Mouse (Mus musculus) hindbrain, embryonic 13.5 days (tissue): Measurements from ENCODE around the gene Sytl3. TPM values are rescaled to one million over a fixed set of nuclear protein-coding genes. Genes with fewer than 3 reads are reported as not detected.

Experiments
- ATAC-seq: fragments of 200-750 bp; cut with Nextera tagmentation; 2 replicates; pipeline ENCODE4 v1.8.0; 2017; ENCODE audit warnings: moderate TSS enrichment; ENCODE audit not compliant: low FRiP score
- H3K27ac ChIP-seq: fragments of 300-500 bp; sonication (generic); 2 replicates; pipeline ENCODE4 v1.5.1; 2015; ENCODE audit warnings: inconsistent platforms, mild to moderate bottlenecking, moderate library complexity
- H3K27me3 ChIP-seq: fragments of 300-500 bp; sonication (generic); 2 replicates; pipeline ENCODE4 v1.6.1; 2015; ENCODE audit warnings: mild to moderate bottlenecking, inconsistent platforms
- H3K36me3 ChIP-seq: fragments of 300-500 bp; sonication (generic); 2 replicates; pipeline ENCODE4 v1.6.1; 2015; ENCODE audit warnings: mild to moderate bottlenecking, inconsistent platforms
- H3K4me1 ChIP-seq: fragments of 300-500 bp; sonication (generic); replicated peaks from 2 replicates; pipeline ENCODE4 v1.6.1; 2015; ENCODE audit warnings: inconsistent platforms
- H3K4me2 ChIP-seq: fragments of 300-500 bp; sonication (generic); 2 replicates; pipeline ENCODE4 v1.6.1; 2015; ENCODE audit warnings: inconsistent platforms, mild to moderate bottlenecking, moderate library complexity
- H3K4me3 ChIP-seq: fragments of 300-500 bp; sonication (generic); 2 replicates; pipeline ENCODE4 v1.5.1; 2015; ENCODE audit warnings: mild to moderate bottlenecking, inconsistent platforms
- H3K9ac ChIP-seq: fragments of 300-500 bp; sonication (generic); 2 replicates; pipeline ENCODE4 v1.6.1; 2015; ENCODE audit warnings: mild to moderate bottlenecking, inconsistent platforms
- H3K9me3 ChIP-seq: fragments of 300-500 bp; sonication (generic); 2 replicates; pipeline ENCODE4 v1.6.1; 2016; ENCODE audit warnings: inconsistent platforms
- WGBS: fragments of 180-500 bp; shearing (Covaris S2); methylation state at CpG from one replicate; pipeline ENCODE4 v1.1.7; 2015; 5-methylcytosine and 5-hydroxymethylcytosine counted together
- polyA plus RNA-seq: library from polyadenylated mRNA; unstranded; fragments of >200 nt; fragmentation: Nextera tagmentation; extraction: Ambion mirVana; gene quantifications from 2 replicates; pipeline ENCODE4 v1.2.1, GENCODE M21; 2015

The Sytl3 gene
- polyA plus RNA-seq, 1 experiment from 2014 or later, result 0.78 TPM

GRCm38 (mm10) chr17:6759717-6760292 lies 100.9 kb downstream of the Sytl3 start:
- no peak for ATAC-seq
- no peak overlapping the region for H3K9ac ChIP-seq
- WGBS, result 27% methylated on average over 9 of the region's 9 CpGs
- H3K27ac ChIP-seq, result no peak overlapping the region
- no peak overlapping the region for H3K4me2 ChIP-seq
- H3K9me3 ChIP-seq, result no peaks in the 10 kb centered on the region
- no peak overlapping the region for H3K4me3 ChIP-seq
- H3K27me3 ChIP-seq, result no peaks in the 10 kb centered on the region
- H3K36me3 ChIP-seq, result no peaks in the 10 kb centered on the region
- peaks cover 22% of the 10 kb centered on the region for H3K4me1 ChIP-seq

- H3K9ac ChIP-seq, result no peak overlapping the region
- H3K9me3 ChIP-seq, result no peaks in the 10 kb centered on the region
- no peak overlapping the region for H3K4me2 ChIP-seq
- no peak overlapping the region for H3K27ac ChIP-seq
- H3K27me3 ChIP-seq, result no peaks in the 10 kb centered on the region
- H3K4me3 ChIP-seq, result no peak overlapping the region
- ATAC-seq, result no peak
- WGBS, result 24% methylated on average over 7 of the region's 7 CpGs
- H3K4me1 ChIP-seq, result peaks cover 34% of the 10 kb centered on the region
- H3K36me3 ChIP-seq, result no peaks in the 10 kb centered on the region
Observed at GRCm38 (mm10) chr17:6763513-6764226, 104.8 kb downstream of the Sytl3 start.

GRCm38 (mm10) chr17:6764227-6764593 lies 105.3 kb downstream of the Sytl3 start:
- ATAC-seq, result no peak
- no peaks in the 10 kb centered on the region for H3K27me3 ChIP-seq
- no peaks in the 10 kb centered on the region for H3K36me3 ChIP-seq
- H3K27ac ChIP-seq, result no peak overlapping the region
- 64% methylated on average over 7 of the region's 7 CpGs for WGBS
- no peak overlapping the region for H3K4me2 ChIP-seq
- H3K4me1 ChIP-seq, result peaks cover 34% of the 10 kb centered on the region
- H3K9ac ChIP-seq, result no peak overlapping the region
- no peaks in the 10 kb centered on the region for H3K9me3 ChIP-seq
- H3K4me3 ChIP-seq, result no peak overlapping the region

GRCm38 (mm10) chr17:6764730-6765129 lies 105.8 kb downstream of the Sytl3 start:
- Histone ChIP-seq H3K27me3 (no peaks in the 10 kb centered on the region), H3K9ac (no peak overlapping the region), H3K4me2 (no peak overlapping the region), H3K4me1 (peaks cover 32% of the 10 kb centered on the region), H3K27ac (no peak overlapping the region), H3K9me3 (no peaks in the 10 kb centered on the region), H3K36me3 (no peaks in the 10 kb centered on the region), H3K4me3 (no peak overlapping the region)
- no peak for ATAC-seq
- WGBS, result 66% methylated on average over 4 of the region's 4 CpGs

- Histone ChIP-seq H3K9ac (no peak overlapping the region), H3K4me2 (no peak overlapping the region), H3K36me3 (no peaks in the 10 kb centered on the region), H3K4me1 (peaks cover 27% of the 10 kb centered on the region), H3K27ac (no peak overlapping the region), H3K4me3 (no peak overlapping the region), H3K27me3 (no peaks in the 10 kb centered on the region), H3K9me3 (no peaks in the 10 kb centered on the region)
- 12% methylated on average over 2 of the region's 2 CpGs for WGBS
- ATAC-seq, result no peak
Observed at GRCm38 (mm10) chr17:6765886-6766285, 107.0 kb downstream of the Sytl3 start.

- Histone ChIP-seq H3K27ac (no peak overlapping the region), H3K4me1 (peaks cover 27% of the 10 kb centered on the region), H3K36me3 (no peaks in the 10 kb centered on the region), H3K27me3 (no peaks in the 10 kb centered on the region), H3K9me3 (no peaks in the 10 kb centered on the region), H3K4me2 (no peak overlapping the region), H3K4me3 (no peak overlapping the region), H3K9ac (no peak overlapping the region)
- WGBS, result 74% methylated on average over 4 of the region's 4 CpGs
- ATAC-seq, result no peak
Observed at GRCm38 (mm10) chr17:6766823-6767222, 107.9 kb downstream of the Sytl3 start.

- Histone ChIP-seq H3K27me3 (no peaks in the 10 kb centered on the region), H3K4me2 (no peak overlapping the region), H3K27ac (no peak overlapping the region), H3K9ac (no peak overlapping the region), H3K4me1 (peaks cover 27% of the 10 kb centered on the region), H3K36me3 (no peaks in the 10 kb centered on the region), H3K9me3 (no peaks in the 10 kb centered on the region), H3K4me3 (no peak overlapping the region)
- ATAC-seq, result no peak
- WGBS, result 64% methylated on average over 5 of the region's 5 CpGs
Observed at GRCm38 (mm10) chr17:6767771-6768170, 108.9 kb downstream of the Sytl3 start.

- H3K4me3 ChIP-seq, result no peak overlapping the region
- no peak for ATAC-seq
- H3K4me2 ChIP-seq, result no peak overlapping the region
- H3K36me3 ChIP-seq, result no peaks in the 10 kb centered on the region
- H3K27me3 ChIP-seq, result no peaks in the 10 kb centered on the region
- 89% methylated on average over 5 of the region's 5 CpGs for WGBS
- no peak overlapping the region for H3K9ac ChIP-seq
- H3K9me3 ChIP-seq, result no peaks in the 10 kb centered on the region
- peaks cover 23% of the 10 kb centered on the region for H3K4me1 ChIP-seq
- no peak overlapping the region for H3K27ac ChIP-seq
Observed at GRCm38 (mm10) chr17:6768301-6768788, 109.5 kb downstream of the Sytl3 start.

- Histone ChIP-seq H3K4me1 (peaks cover 13% of the 10 kb centered on the region), H3K9me3 (no peaks in the 10 kb centered on the region), H3K27me3 (no peaks in the 10 kb centered on the region), H3K27ac (0 out of 2 replicates have a peak overlapping the region, but pooled peaks have one; percentile 3), H3K9ac (no peak overlapping the region), H3K36me3 (no peaks in the 10 kb centered on the region), H3K4me2 (no peak overlapping the region), H3K4me3 (no peak overlapping the region)
- no peak for ATAC-seq
- WGBS, result 62% methylated on average over 4 of the region's 4 CpGs
Observed at GRCm38 (mm10) chr17:6769602-6770001, 110.7 kb downstream of the Sytl3 start.

- Histone ChIP-seq H3K9me3 (no peaks in the 10 kb centered on the region), H3K27me3 (no peaks in the 10 kb centered on the region), H3K4me3 (no peak overlapping the region), H3K4me1 (peaks cover 3% of the 10 kb centered on the region; the same call in 1 of the 2 replicates), H3K27ac (no peak overlapping the region), H3K9ac (no peak overlapping the region), H3K36me3 (no peaks in the 10 kb centered on the region), H3K4me2 (no peak overlapping the region)
- WGBS, result 86% methylated on average over 16 of the region's 16 CpGs
- ATAC-seq, result no peak
Observed at GRCm38 (mm10) chr17:6771661-6772489, 113.0 kb downstream of the Sytl3 start.

- Histone ChIP-seq H3K4me1 (peaks cover 3% of the 10 kb centered on the region; the same call in 1 of the 2 replicates), H3K9ac (no peak overlapping the region), H3K27ac (no peak overlapping the region), H3K27me3 (peaks cover 3% of the 10 kb centered on the region; the same call in 1 of the 2 replicates), H3K36me3 (no peaks in the 10 kb centered on the region), H3K4me2 (no peak overlapping the region), H3K9me3 (no peaks in the 10 kb centered on the region), H3K4me3 (no peak overlapping the region)
- WGBS, result 81% methylated on average over 5 of the region's 5 CpGs
- no peak for ATAC-seq
Observed at GRCm38 (mm10) chr17:6772490-6772773, 113.5 kb downstream of the Sytl3 start.

GRCm38 (mm10) chr17:6773249-6773966 lies 114.5 kb downstream of the Sytl3 start:
- H3K27ac ChIP-seq, result no peak overlapping the region
- H3K4me1 ChIP-seq, result peaks cover 6% of the 10 kb centered on the region
- no peak overlapping the region for H3K4me3 ChIP-seq
- H3K9ac ChIP-seq, result no peak overlapping the region
- peaks cover 7% of the 10 kb centered on the region; the same call in 1 of the 2 replicates for H3K27me3 ChIP-seq
- 91% methylated on average over 14 of the region's 14 CpGs for WGBS
- ATAC-seq, result no peak
- H3K9me3 ChIP-seq, result no peaks in the 10 kb centered on the region
- no peaks in the 10 kb centered on the region for H3K36me3 ChIP-seq
- no peak overlapping the region for H3K4me2 ChIP-seq
